Mouse (Mus musculus) CD4-positive, CD25-positive, alpha-beta regulatory T cell, adult 4 months (primary cell): Measurements from ENCODE around the gene Slfnl1. TPM values are rescaled to one million over a fixed set of nuclear protein-coding genes. Genes with fewer than 3 reads are reported as not detected.

Experiments used
- ATAC-seq: one replicate; pipeline ENCODE4 v1.8.0; 2017
- polyA plus RNA-seq, 2 experiments: library from polyadenylated mRNA; unstranded; fragments of 100-300 nt; shearing (Covaris generic); gene quantifications; one replicate each; pipeline ENCODE4 v1.2.1; 2017

Gene Slfnl1
- polyA plus RNA-seq: not detected

- no peak for ATAC-seq
Measured at GRCm38 (mm10) chr4:120531986-120532385, at the start of gene Slfnl1. Gene Slfnl1 (plus strand): TSS chr4:120532231.

GRCm38 (mm10) chr4:120487707-120488106, 44.3 kb upstream of the Slfnl1 start:
- ATAC-seq: no peak

DNA sequence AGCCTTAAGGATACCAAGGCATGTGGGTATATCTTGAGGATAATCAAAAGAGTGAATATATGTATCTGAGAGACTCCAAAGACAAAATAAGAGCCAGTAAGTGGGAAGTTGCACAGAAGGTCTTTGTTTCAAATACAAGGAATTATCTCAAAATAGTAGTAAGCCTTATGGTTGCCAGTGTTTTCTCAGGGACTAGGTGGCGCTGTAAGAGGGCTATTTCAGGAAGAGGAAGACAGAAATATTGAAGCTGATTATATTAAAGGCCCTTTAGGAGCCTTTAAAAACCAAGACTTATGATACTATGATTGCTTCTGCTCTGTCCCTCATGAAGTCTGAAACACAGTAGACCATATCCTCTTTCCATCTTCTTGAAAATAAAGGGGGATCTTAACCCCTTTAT, 25.1 kb upstream of the Slfnl1 start:
- ATAC-seq: no peak

DNA sequence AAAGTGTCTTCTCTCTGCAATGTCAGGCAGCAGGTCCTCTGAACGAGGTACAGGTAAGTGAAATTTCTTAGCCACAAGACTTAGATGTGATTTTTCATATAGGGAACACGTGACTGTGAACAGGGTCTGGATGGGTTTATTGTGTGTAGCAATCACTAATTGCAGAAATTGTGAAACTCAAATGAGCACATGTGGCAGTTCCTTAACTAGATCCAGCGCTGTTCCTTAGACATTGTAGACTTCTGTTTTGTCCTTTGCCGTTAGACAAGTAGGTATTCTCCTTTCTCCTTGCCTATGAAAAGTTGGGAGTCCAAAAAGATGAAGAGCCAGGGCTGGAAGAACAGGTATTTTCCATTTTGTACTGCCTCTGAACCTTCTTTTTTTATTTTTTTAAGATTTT, 20.8 kb upstream of the Slfnl1 start:
- no peak for ATAC-seq

DNA sequence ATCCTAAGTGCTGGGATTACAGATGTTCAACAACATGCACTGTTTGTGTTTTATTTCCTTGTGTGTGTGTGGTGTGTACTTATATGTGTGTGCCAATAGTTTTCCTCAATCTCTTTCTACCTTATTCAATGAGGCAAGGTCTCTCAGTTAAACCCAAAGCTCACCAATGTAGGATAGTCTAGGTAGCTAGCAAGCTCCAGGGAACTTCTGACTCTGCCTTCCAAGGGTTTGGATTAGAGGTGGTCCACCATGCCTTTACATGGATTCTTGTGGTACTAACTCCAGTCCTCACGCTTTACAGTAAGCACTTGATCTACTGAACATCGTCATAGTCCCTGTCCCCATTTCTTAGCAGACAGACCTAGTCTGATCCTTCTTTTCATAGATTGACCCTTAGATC, 17.7 kb upstream of the Slfnl1 start:
- no peak for ATAC-seq

GRCm38 (mm10) chr4:120516491-120516890, 15.5 kb upstream of the Slfnl1 start:
- ATAC-seq: no peak

- ATAC-seq: no peak
Measured at GRCm38 (mm10) chr4:120516907-120517306, 15.1 kb upstream of the Slfnl1 start.

DNA sequence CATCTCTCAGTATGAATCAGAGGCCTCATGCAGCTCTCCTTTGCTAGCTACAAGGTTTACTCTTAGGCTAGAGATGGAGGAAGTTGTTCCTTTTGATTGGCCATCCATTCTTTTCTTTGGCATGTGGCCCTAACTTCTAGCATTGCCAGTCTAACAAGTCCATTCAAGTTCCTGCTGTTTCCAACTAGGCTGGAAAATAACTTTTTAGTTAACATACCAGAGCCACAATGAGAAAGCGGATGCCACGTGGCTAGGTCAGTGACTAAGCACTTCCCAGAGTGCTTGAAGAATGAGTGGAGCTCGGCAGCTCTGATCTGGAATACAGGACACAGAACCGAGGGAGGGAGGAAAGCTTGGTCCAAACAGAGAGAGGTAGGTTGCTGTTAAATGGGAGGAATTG, 14.7 kb upstream of the Slfnl1 start:
- ATAC-seq: no peak

- ATAC-seq: no peak
Measured at GRCm38 (mm10) chr4:120521761-120522160, 10.3 kb upstream of the Slfnl1 start.

DNA sequence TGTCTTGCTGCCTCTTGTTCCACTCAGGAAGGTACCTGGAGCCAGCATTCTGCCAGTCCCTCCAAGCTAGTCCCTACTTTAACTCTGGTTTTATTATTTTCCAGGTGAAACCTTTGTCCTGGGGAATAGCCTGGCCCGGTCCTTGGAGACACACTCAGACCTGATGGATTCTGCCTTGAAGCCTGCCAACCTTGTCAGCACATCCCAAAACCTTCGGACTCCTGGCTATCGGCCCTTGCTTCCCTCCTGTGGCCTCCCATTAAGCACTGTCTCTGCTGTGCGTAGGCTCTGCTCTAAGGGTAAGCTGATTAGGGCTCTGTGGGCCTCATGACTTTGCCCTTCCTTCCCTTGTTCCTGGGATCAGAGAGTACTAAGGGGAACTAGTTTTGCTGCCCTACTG, 9.7 kb upstream of the Slfnl1 start:
- ATAC-seq: no peak

- ATAC-seq: no peak
Measured at GRCm38 (mm10) chr4:120523092-120523491, 8.9 kb upstream of the Slfnl1 start.

DNA sequence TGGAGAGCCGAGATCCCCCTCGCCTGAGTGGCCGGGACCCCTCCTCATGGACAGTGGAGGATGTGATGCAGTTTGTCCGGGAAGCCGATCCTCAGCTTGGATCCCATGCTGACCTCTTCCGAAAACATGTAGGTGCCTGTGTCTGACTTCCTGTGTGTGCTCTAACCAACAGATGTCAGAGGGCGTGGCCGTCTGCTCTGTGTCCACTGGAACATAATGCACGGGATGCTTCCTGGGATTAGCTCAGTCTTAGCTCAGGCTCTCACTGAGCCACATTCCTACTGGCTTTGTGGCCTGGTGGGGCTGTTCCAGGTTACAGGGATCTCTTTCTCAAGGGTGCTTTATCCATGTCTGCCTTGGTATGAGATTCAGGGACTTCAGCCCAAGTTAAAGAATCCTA, 3.9 kb upstream of the Slfnl1 start:
- ATAC-seq: no peak

DNA sequence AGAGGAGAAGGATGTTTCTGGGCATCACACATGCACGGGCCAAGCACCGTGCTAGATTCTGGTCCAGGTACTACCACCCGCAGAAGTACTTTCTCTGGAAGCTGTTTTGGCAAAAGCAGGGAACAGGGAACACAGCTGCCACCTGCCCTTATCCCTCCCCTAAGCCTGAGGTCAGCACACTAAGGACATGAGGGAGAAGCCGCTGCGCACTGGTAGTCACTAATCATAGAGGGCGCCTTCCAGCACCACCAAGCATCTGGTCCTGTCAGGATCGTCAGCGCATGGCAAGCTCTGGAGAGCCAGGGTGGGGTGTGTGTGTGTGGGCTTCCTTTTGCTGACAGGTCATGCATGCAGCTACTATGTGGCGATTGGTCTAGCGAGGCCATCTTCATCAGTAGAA, 6.6 kb downstream of the Slfnl1 start:
- ATAC-seq: no peak

DNA sequence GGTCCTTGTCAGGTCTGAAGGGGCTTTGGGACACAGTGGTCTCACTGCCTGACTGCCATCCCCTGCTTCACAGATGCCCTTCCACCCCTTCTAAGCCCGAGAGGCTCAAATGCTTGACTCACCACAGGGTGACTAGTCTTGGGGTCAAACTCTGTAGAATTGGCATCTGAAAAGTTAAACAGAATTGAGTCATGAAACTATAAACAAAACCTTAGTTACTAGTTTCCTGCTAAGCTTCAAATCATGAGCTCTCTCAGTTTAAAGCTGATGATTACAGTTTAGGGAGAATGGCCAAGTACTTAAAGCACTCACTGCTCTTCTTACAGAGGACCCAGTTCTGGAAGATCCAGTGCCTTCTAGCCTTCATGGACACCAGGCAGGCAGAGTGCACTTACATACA, 12.9 kb downstream of the Slfnl1 start:
- ATAC-seq: no peak

GRCm38 (mm10) chr4:120556592-120556991, 24.6 kb downstream of the Slfnl1 start:
- no peak for ATAC-seq

- ATAC-seq: no peak
Measured at GRCm38 (mm10) chr4:120565726-120566125, 33.7 kb downstream of the Slfnl1 start.

GRCm38 (mm10) chr4:120568005-120568404, 36.0 kb downstream of the Slfnl1 start:
- ATAC-seq: no peak

- no peak for ATAC-seq
Measured at GRCm38 (mm10) chr4:120569025-120569424, 37.0 kb downstream of the Slfnl1 start.

DNA sequence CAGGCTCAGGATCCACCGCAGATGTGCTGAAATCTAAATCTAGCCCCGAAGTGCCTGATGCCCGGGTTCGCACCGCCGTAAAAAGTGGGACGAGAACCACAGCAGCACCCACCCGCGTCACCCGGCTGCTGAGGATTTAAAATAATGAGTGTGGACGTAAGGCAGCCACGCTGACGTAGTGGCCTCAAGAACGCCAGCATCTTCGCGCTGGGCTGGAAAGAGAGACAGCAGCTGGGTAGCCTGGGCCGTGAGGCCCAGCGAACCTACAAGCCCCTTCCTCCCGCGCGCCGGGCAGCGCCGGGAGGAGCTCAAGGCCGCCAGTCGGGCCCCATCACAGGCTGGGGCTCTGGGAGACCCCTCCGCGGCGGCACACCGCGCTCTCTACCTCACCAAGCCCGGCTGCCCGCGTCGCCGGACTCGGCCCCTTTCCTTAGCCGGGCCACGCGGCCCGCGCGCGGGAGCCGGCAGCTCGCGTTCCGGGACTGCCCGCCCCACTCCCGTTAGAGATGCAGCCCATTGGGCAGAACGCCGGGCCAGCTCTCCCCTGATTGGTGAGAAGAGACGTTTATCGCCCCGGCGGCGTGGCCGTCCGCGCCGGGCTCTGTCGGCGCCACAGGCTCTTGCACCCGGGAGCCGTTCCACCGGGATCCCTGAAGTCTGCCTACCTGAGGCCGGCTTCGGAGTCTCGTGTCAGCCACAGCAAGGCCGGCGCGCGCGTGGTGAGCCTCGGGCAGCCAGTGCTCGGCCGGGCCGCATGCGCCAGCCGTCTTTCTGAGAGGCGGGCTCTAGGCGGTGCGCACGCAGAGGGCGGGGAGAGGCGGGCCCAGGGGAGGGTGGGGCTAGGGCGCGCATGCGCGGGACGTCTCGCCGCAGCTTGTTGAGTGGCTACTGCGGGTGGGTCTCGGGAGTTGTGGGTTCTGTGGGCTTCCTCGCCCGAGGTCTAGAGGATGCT, 37.7 kb downstream of the Slfnl1 start, which contains the start of gene Ctps:
Ctps (minus strand) TSS at position 791 of the 952 bp plus-strand sequence.
- ATAC-seq: peak; percentile 91

GRCm38 (mm10) chr4:120570438-120571069, 38.5 kb downstream of the Slfnl1 start:
- peak; percentile 15 for ATAC-seq

- ATAC-seq: no peak
Measured at GRCm38 (mm10) chr4:120571070-120571464, 39.0 kb downstream of the Slfnl1 start.

- no peak for ATAC-seq
Measured at GRCm38 (mm10) chr4:120571691-120572090, 39.7 kb downstream of the Slfnl1 start.

GRCm38 (mm10) chr4:120580894-120581293, 48.9 kb downstream of the Slfnl1 start:
- ATAC-seq: no peak

- no peak for ATAC-seq
Measured at GRCm38 (mm10) chr4:120581711-120582110, 49.7 kb downstream of the Slfnl1 start.
